Mouse (Mus musculus) liver, embryonic 13.5 days (tissue): Measurements from ENCODE around the gene Wnt3a. TPM values are rescaled to one million over a fixed set of nuclear protein-coding genes. Genes with fewer than 3 reads are reported as not detected.

Source experiments
- ATAC-seq: fragments of 200-750 bp; cut with Nextera tagmentation; 2 replicates; pipeline ENCODE4 v1.8.0; 2017; ENCODE audit warnings: low read depth, mild to moderate bottlenecking, moderate number of reproducible peaks, moderate library complexity
- DNase-seq: peaks from one replicate; pipeline ENCODE4 v3.0.0; 2022
- H3K27ac ChIP-seq: fragments of 300-500 bp; sonication (generic); 2 replicates; pipeline ENCODE4 v1.5.1; 2015; ENCODE audit warnings: moderate library complexity, mild to moderate bottlenecking, inconsistent platforms
- H3K27me3 ChIP-seq: fragments of 300-500 bp; sonication (generic); 2 replicates; pipeline ENCODE4 v1.6.1; 2015; ENCODE audit warnings: mild to moderate bottlenecking, inconsistent platforms
- H3K36me3 ChIP-seq: fragments of 300-500 bp; sonication (generic); 2 replicates; pipeline ENCODE4 v1.6.1; 2015; ENCODE audit warnings: mild to moderate bottlenecking, inconsistent platforms
- H3K4me1 ChIP-seq: fragments of 300-500 bp; sonication (generic); replicated peaks from 2 replicates; pipeline ENCODE4 v1.6.1; 2015; ENCODE audit warnings: inconsistent platforms
- H3K4me2 ChIP-seq: fragments of 300-500 bp; sonication (generic); 2 replicates; pipeline ENCODE4 v1.6.1; 2015; ENCODE audit warnings: inconsistent platforms, mild to moderate bottlenecking, moderate library complexity
- H3K4me3 ChIP-seq: fragments of 300-500 bp; sonication (generic); replicated peaks from 2 replicates; pipeline ENCODE4 v1.5.1; 2015; ENCODE audit warnings: mild to moderate bottlenecking, inconsistent platforms
- H3K9ac ChIP-seq: fragments of 300-500 bp; sonication (generic); 2 replicates; pipeline ENCODE4 v1.6.1; 2015; ENCODE audit warnings: mild to moderate bottlenecking, inconsistent platforms
- H3K9me3 ChIP-seq: fragments of 300-500 bp; sonication (generic); replicated peaks from 2 replicates; pipeline ENCODE4 v1.6.1; 2016; ENCODE audit warnings: inconsistent platforms
- WGBS: fragments of 180-500 bp; shearing (Covaris S2); methylation state at CpG from one replicate; pipeline ENCODE4 v1.1.7; 2015; ENCODE audit not compliant: insufficient replicate concordance; 5-methylcytosine and 5-hydroxymethylcytosine counted together
- polyA plus RNA-seq: library from polyadenylated mRNA; unstranded; fragments of >200 nt; fragmentation: Nextera tagmentation; extraction: Ambion mirVana; gene quantifications from 2 replicates; pipeline ENCODE4 v1.2.1, GENCODE M21; 2015

The Wnt3a gene
- polyA plus RNA-seq, 1 experiment from 2014 or later: not detected

- no peak overlapping the region for H3K9ac ChIP-seq
- H3K4me3 ChIP-seq: no peak overlapping the region
- H3K27ac ChIP-seq: no peak overlapping the region
- no peaks in the 10 kb centered on the region for H3K9me3 ChIP-seq
- H3K4me2 ChIP-seq: no peak overlapping the region
- ATAC-seq (no peak), DNase-seq (no peak)
- H3K27me3 ChIP-seq: peaks cover 6% of the 10 kb centered on the region; the same call in 1 of the 2 replicates
- no peaks in the 10 kb centered on the region for H3K36me3 ChIP-seq
- H3K4me1 ChIP-seq: no peaks in the 10 kb centered on the region
- WGBS: 61% methylated on average over 5 of the region's 5 CpGs
Measured at GRCm38 (mm10) chr11:59324777-59325176, 34.2 kb upstream of the Wnt3a start.

DNA sequence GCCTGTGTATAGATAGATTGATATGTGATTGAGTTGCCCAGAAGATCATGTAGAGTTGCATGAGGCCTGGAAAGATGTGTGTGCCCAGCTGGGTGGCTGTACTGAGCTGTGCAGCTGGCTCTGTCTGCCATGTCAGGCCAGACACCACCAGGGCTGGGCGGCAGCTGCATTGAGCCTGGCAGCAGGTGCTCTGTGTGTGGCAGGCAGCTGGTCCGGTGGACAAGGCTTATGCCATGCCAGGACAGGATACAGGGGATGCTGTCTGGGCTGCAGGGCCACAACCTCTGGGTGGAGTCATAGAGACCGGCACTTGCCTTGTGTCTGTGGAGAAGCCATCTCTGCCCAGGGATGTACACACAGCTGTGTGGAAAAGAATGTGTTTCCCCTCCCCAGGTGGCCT is 32.4 kb upstream of the Wnt3a start:
- no peak overlapping the region for H3K9ac ChIP-seq
- DNase-seq (no peak), ATAC-seq (no peak)
- no peak overlapping the region for H3K4me3 ChIP-seq
- peaks cover 2% of the 10 kb centered on the region; the same call in 1 of the 2 replicates for H3K27me3 ChIP-seq
- no peaks in the 10 kb centered on the region for H3K36me3 ChIP-seq
- H3K4me1 ChIP-seq: no peaks in the 10 kb centered on the region
- no peaks in the 10 kb centered on the region for H3K9me3 ChIP-seq
- no peak overlapping the region for H3K4me2 ChIP-seq
- WGBS: 65% methylated on average over 3 of the region's 3 CpGs
- H3K27ac ChIP-seq: no peak overlapping the region

DNA sequence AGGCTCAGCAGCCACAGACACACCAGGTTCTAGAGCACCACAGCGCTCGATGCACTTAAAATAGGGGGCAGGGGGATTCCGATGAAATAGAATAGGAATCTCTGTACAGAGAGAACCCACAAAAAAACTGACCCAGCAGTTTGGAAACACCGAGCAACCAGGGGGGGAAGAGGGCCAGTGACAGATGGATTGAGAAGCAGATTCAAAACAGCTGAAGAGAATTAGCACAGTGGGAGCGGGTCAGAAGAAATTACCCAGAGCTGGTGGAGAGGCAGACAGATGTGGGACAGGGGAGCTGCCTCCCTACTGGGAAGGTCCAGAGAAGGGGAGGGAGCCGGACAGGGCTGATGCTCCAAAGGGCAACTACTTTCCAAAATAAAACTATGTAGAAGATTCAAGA is 26.0 kb upstream of the Wnt3a start:
- 57% methylated on average over 6 of the region's 6 CpGs for WGBS
- ATAC-seq: no peak
- Histone ChIP-seq H3K9ac (no peak overlapping the region), H3K4me1 (no peaks in the 10 kb centered on the region), H3K27ac (no peak overlapping the region), H3K36me3 (no peaks in the 10 kb centered on the region), H3K9me3 (no peaks in the 10 kb centered on the region), H3K4me3 (no peak overlapping the region), H3K27me3 (peaks cover 42% of the 10 kb centered on the region), H3K4me2 (no peak overlapping the region)
- DNase-seq: no peak

- no peaks in the 10 kb centered on the region for H3K9me3 ChIP-seq
- ATAC-seq (no peak), DNase-seq (no peak)
- no peak overlapping the region for H3K4me2 ChIP-seq
- WGBS: 59% methylated on average over 11 of the region's 11 CpGs
- no peak overlapping the region for H3K27ac ChIP-seq
- H3K4me1 ChIP-seq: no peaks in the 10 kb centered on the region
- H3K9ac ChIP-seq: no peak overlapping the region
- H3K4me3 ChIP-seq: no peak overlapping the region
- no peaks in the 10 kb centered on the region for H3K36me3 ChIP-seq
- H3K27me3 ChIP-seq: peaks cover 68% of the 10 kb centered on the region
Measured at GRCm38 (mm10) chr11:59313944-59314343, 23.4 kb upstream of the Wnt3a start.

DNA sequence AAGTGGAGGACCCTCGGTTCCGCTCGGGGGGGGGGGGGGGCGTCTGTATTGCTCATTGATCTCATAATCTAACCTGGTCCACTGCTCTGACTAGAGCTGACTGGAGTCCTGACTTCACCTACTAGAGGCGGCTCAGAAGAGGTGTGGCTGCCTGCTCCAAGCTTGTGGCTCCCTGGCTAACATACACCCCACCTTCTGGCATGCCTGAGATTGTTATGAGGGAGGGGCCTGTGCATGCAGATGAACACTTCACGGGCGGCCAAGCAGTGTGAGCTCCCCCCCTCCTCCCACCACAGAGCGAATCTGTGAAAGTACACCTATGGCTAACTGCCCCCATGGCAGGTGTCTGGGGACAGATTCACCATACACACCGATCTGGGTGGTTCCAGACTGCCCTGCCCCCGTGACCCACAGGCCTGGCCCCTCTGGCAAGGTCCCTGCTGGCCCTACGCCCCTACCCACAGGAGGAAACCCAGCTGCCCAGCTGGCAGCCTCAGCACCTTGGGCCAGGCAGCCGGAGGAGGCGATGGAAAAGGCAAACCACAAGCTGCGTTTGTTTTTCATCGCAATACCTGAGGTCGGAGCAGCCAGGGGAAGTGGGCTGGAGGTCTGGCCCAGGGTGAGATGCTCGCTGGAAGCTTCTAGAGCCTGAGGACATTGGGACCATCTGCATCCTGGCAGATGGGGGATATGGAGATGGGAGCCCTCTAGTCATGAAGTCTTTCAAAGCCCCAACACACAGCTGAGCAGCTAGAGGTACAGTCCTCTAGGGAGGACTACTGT is 22.7 kb upstream of the Wnt3a start:
- Histone ChIP-seq H3K9ac (no peak overlapping the region), H3K9me3 (no peaks in the 10 kb centered on the region), H3K27me3 (peaks cover 75% of the 10 kb centered on the region), H3K4me3 (no peak overlapping the region), H3K4me2 (no peak overlapping the region), H3K36me3 (no peaks in the 10 kb centered on the region), H3K27ac (no peak overlapping the region), H3K4me1 (no peaks in the 10 kb centered on the region)
- DNase-seq (no peak), ATAC-seq (no peak)
- 47% methylated on average over 17 of the region's 17 CpGs for WGBS

DNA sequence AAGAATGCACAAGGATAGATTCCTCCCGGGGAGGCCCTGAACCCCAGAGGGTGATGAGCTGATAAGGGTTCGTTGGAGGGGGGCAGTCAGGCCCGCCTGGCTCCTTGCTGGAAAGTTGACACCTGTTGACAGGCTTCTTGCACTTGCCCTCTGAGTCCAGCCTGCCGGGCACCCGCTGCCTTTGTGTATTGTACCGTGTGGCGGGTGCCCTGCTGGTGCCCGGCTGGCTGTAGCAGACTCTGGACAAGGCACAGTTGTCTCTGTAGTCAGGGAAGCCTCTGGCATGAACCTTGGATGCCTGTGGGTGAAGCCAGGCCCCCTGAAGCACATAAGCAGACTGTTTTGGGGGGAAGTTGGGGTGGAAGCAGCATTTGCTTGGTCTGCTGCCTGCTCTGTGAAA is 21.9 kb upstream of the Wnt3a start:
- Histone ChIP-seq H3K27me3 (peaks cover 83% of the 10 kb centered on the region), H3K4me3 (no peak overlapping the region), H3K4me2 (no peak overlapping the region), H3K9ac (no peak overlapping the region), H3K36me3 (no peaks in the 10 kb centered on the region), H3K4me1 (no peaks in the 10 kb centered on the region), H3K9me3 (no peaks in the 10 kb centered on the region), H3K27ac (no peak overlapping the region)
- WGBS: 54% methylated on average over 8 of the region's 8 CpGs
- DNase-seq: no peak
- no peak for ATAC-seq

- Histone ChIP-seq H3K9ac (no peak overlapping the region), H3K4me2 (no peak overlapping the region), H3K36me3 (no peaks in the 10 kb centered on the region), H3K9me3 (no peaks in the 10 kb centered on the region), H3K27ac (no peak overlapping the region), H3K4me3 (no peak overlapping the region), H3K4me1 (0 out of 2 replicates have a peak, but pooled peaks cover 4% of the 10 kb centered on the region), H3K27me3 (peaks cover 86% of the 10 kb centered on the region)
- WGBS: 47% methylated on average over 6 of the region's 6 CpGs
- ATAC-seq (no peak), DNase-seq (no peak)
Measured at GRCm38 (mm10) chr11:59312060-59312459, 21.5 kb upstream of the Wnt3a start.

DNA sequence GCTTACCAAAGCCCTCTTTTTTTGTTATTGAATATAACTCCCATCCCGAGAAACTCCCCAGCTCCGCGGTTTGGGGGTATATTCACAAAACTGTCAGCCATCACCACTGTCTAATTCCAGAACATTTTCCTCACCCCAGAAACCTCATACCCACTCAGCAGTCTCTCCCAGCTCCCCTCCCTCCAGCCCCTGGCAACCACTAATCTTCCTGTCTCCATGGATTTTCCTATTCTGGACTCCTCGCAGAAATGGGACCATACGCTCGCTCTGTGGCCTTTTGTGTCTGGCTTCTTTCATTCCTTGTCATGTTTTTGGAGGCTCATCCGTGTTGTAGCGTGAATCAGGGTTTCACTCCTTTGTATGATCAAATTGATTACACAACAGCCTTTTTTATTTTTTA is 19.4 kb upstream of the Wnt3a start:
- Histone ChIP-seq H3K4me1 (0 out of 2 replicates have a peak, but pooled peaks cover 6% of the 10 kb centered on the region), H3K27me3 (peaks cover 96% of the 10 kb centered on the region), H3K27ac (no peak overlapping the region), H3K9ac (no peak overlapping the region), H3K9me3 (no peaks in the 10 kb centered on the region), H3K4me2 (no peak overlapping the region), H3K4me3 (no peak overlapping the region), H3K36me3 (no peaks in the 10 kb centered on the region)
- 60% methylated on average over 8 of the region's 8 CpGs for WGBS
- DNase-seq (no peak), ATAC-seq (no peak)

DNA sequence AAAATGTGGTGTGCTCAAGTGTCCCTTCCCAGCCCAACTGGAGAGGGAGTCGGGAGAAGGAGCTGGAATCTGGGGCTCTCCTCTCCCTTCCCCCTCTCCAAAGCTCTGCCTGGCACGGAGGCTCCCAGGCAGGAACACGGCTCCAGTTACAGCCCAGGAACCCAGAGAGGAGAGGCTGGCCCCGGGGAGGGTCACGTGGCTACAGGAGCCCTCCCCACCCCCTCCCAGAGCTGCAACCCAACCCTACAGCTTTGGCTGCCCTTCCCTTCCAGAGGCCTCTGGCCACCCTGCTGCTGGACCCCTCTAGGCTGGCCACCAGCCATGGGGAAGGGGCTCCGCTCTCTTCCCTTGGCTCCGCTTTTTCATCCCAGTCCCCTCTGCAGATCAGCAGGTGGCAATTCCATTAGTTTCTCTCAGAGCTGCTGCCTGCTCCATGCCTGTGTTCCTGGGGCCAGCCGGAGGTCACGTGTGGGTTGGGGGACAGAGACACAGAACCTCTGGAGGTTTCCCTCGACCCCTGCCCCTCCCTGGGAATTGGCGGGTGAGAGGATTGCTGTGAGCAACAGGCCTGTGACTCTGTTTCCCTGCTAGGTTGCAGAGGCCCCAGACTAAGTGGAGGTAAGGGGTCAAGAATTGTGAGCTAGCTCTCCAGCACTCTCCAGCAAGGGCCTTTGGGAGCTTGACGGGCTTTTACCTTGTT is 18.7 kb upstream of the Wnt3a start:
- ATAC-seq (no peak), DNase-seq (no peak)
- no peak overlapping the region for H3K27ac ChIP-seq
- peaks cover 97% of the 10 kb centered on the region for H3K27me3 ChIP-seq
- 22% methylated on average over 11 of the region's 12 CpGs for WGBS
- H3K36me3 ChIP-seq: no peaks in the 10 kb centered on the region
- 0 out of 2 replicates have a peak, but pooled peaks cover 6% of the 10 kb centered on the region for H3K4me1 ChIP-seq
- H3K4me2 ChIP-seq: no peak overlapping the region
- no peak overlapping the region for H3K9ac ChIP-seq
- H3K4me3 ChIP-seq: no peak overlapping the region
- no peaks in the 10 kb centered on the region for H3K9me3 ChIP-seq

DNA sequence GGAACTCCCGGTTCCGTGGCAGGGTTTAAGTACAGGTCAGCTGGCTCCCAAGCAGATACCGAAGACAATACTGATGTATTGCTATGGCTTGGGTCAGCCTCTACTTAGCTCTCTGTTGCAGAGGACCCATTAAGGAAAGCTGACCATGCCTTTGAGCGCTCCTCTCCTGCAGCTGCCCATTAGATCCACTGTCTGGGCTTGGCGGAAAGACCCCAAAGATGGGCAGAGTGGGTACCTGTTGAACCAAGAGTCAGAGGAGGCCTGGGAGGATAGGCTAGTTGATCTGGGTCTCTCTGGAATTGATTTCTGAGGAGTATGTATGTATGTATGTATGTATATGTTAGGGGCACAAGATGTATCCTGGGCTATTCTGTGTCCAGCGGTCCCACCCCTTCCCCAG is 18.1 kb upstream of the Wnt3a start:
- H3K4me2 ChIP-seq: no peak overlapping the region
- H3K27ac ChIP-seq: no peak overlapping the region
- 0 out of 2 replicates have a peak, but pooled peaks cover 6% of the 10 kb centered on the region for H3K4me1 ChIP-seq
- no peak overlapping the region for H3K4me3 ChIP-seq
- no peak overlapping the region for H3K9ac ChIP-seq
- DNase-seq: no peak
- no peaks in the 10 kb centered on the region for H3K9me3 ChIP-seq
- 32% methylated on average over 6 of the region's 6 CpGs for WGBS
- H3K27me3 ChIP-seq: peaks cover 99% of the 10 kb centered on the region
- H3K36me3 ChIP-seq: no peaks in the 10 kb centered on the region
- no peak for ATAC-seq

DNA sequence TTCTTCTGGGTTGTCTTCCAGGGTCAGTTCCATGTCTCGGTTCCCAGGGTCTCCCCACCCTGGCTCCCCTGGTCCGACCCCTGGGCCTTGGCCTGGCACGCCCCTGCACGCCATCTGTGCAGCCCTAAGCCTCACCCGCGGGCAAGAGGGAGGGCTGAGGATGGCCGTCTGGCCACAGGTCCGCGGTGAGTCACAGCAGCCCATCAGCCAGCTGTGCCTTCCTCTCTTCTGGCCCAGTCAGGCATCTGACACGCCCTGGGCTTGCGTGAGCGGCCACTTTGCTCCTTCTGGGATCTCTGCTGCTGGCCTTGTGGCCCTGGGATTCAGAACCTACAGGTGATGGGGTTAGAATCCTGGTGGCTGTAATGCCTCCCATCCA is 17.6 kb upstream of the Wnt3a start:
- ATAC-seq: no peak
- H3K4me3 ChIP-seq: no peak overlapping the region
- 31% methylated on average over 12 of the region's 12 CpGs for WGBS

More for the DNA sequence above, 17.6 kb upstream of the Wnt3a start:
- Histone ChIP-seq H3K9ac (no peak overlapping the region), H3K36me3 (no peaks in the 10 kb centered on the region), H3K27ac (no peak overlapping the region), H3K27me3 (peaks cover 99% of the 10 kb centered on the region), H3K4me2 (no peak overlapping the region), H3K4me1 (0 out of 2 replicates have a peak, but pooled peaks cover 6% of the 10 kb centered on the region), H3K9me3 (no peaks in the 10 kb centered on the region)
- no peak for DNase-seq
